Mouse (Mus musculus) heart, adult 2 months (tissue): ENCODE data around the gene Rnf114.

Source experiments
- CTCF ChIP-seq: fragments of 200-600 bp; IDR thresholded peaks from 2 replicates; pipeline ENCODE4 v1.8.1; 2022; ENCODE audit warnings: antibody characterized with exemption, mild to moderate bottlenecking, moderate library complexity
- EP300 ChIP-seq: fragments of 200-500 bp; IDR thresholded peaks from 2 replicates; pipeline ENCODE4 v1.6.1; 2011; ENCODE audit warnings: low read depth, low read length, control low read depth; ENCODE audit not compliant: insufficient read depth
- POLR2A ChIP-seq: fragments of 200-500 bp; IDR thresholded peaks from 2 replicates; pipeline ENCODE4 v1.6.1; 2011; ENCODE audit warnings: mild to moderate bottlenecking, low read depth, low read length, control low read depth; ENCODE audit not compliant: insufficient read depth

DNA sequence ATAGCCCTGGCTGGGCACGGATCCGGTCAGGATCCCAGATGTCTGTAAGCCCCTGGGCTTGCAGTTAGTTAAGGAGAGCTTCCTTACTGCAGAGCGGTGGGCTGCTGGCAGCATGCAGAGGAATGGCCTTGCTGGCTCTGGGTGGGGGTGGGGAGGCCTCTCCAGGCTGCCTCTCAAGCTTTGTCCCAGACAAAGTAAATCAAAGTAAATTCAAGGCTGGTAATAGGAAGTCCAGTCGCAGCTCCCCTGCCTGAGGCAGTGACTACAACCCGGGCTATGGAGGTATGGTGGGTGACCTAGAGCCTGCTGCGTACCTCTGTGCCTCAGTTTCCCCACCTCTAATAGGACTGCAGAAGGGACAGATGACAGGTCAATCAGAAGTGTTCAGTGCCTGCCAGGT lies 48.9 kb downstream of the Rnf114 start:
- no peak for TF ChIP-seq CTCF
- TF ChIP-seq POLR2A: no peak
- TF ChIP-seq EP300: no peak
